Mouse (Mus musculus): ENCODE data around the gene Ccer1.
"Not testable (repeated sequence)": the region's sequence is repeated elsewhere in the genome, so short reads cannot be mapped to it uniquely, and the experiment has no call there.

Gene Ccer1

DNA sequence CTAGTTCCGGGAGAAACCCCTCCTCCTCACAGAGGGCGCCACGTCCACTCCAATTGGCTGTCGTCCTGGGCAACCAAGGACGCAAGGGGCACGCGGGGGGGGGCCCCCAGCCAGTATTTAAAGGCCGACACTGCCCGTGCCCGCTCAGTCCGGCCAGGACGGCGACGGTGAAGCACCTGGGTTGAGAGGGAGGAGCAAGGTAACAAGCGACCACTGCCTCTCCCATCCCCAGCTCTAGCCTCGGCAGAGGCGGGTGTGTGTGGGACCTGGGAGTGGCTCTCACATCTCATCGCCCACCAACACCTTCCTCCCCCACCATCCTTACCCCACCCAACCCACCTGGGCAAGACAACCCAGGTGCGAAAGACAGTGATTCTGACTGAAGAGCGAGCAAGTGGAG is at the start of gene Ccer1:
Gene Ccer1, plus strand, starts transcription at position 147 of the 400 bp plus-strand sequence.
- no peak for DNase-seq (ENCODE audit: extremely low read depth, low read depth)

GRCm38 (mm10) chr10:97643768-97644167 is 49.1 kb upstream of the Ccer1 start, which contains the start of gene Epyc:
Epyc (plus strand) TSS chr10:97644068.
- no peak for DNase-seq (ENCODE audit: extremely low read depth, low read depth)

DNA sequence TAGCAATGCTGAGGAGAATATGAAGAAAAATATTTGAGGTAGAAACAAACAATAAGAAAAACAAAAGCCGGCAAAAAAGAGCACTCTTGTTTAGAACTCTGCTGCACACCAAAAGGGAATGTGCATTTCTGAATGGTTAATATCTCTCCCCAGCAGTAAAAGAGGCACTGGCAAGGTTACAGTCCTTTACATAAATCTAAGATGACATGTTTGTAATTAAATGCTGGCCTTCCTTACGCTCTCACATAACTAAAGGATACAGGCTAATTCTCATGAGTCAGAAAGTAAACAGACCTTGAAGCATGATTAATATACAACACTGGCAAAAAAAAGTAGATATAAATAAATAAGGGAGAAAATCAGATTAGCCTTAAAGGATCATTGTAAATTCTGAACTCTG is 42.5 kb upstream of the Ccer1 start:
- DNase-seq (ENCODE audit: extremely low read depth, low read depth), result no peak

- no peak for DNase-seq (ENCODE audit: extremely low read depth, low read depth)
These were observed 33.4 kb upstream of the Ccer1 start for GRCm38 (mm10) chr10:97659489-97659888.

DNA sequence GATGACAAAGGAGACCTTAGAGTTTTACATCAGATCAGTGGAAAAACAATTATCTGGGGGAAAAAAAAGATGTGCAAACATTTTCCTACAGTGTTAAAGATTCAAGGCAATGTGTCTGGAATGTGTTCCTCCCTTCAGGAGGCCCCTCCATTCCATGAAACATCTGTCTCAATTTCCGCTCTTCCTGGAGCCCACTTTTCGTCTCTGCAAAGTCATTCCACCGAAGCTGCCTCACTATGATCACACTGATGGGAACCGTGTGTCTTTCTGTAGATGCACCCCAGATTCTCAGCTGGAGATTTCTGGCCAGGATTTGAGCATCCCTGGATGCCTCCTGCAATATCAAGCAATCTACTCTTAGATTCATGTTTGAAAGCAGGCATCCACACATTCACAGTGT is 24.2 kb upstream of the Ccer1 start:
- DNase-seq (ENCODE audit: extremely low read depth, low read depth), result no peak

DNA sequence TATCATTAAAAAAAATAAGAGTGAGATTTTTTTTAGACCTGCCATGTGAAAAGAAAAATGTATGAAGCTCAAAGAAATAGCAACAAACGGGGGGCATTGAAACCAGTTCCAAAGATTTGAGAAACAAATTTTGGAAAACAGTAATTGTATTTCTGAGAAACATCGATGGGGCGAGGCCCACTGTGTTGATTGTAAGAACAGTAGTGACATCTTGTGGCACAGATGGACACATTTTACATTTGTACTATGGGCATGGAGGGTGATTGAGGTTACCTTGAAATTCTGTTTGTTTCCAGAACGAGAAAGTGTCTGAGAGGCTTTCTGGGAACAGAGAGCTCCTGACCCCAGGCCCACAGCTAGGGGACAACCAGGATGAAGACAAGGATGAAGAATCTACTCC is 22.7 kb upstream of the Ccer1 start:
- no peak for DNase-seq (ENCODE audit: extremely low read depth, low read depth)

- DNase-seq (ENCODE audit: extremely low read depth, low read depth), result no peak
These were observed 19.6 kb upstream of the Ccer1 start for GRCm38 (mm10) chr10:97673239-97673638.

- no peak for DNase-seq (ENCODE audit: extremely low read depth, low read depth)
These were observed 9.9 kb upstream of the Ccer1 start for GRCm38 (mm10) chr10:97682981-97683380.

DNA sequence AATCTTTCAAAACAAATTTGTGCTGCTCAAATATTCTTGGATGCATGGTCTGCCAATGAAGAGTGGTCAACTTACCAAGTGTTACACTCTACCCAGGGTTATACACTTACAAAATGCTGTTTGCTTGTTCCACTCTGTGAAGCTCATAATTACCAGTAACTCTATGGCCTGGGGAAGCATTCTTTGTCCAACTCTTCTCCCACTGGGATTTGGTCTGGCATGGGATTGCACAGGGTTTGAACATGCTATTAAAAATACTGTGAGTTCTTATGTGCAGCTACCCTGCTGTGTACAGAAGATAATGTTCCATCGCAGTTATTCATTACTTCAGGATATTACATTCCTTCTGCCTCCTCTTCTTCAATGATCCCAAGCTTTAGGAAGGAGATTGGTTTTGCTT is 5.7 kb upstream of the Ccer1 start:
- no peak for DNase-seq (ENCODE audit: extremely low read depth, low read depth)

- DNase-seq (ENCODE audit: extremely low read depth, low read depth), result no peak
These were observed 3.4 kb upstream of the Ccer1 start for GRCm38 (mm10) chr10:97689425-97689824.

- no peak for DNase-seq (ENCODE audit: extremely low read depth, low read depth)
These were observed 708 bp downstream of the Ccer1 start for GRCm38 (mm10) chr10:97693398-97694135.

DNA sequence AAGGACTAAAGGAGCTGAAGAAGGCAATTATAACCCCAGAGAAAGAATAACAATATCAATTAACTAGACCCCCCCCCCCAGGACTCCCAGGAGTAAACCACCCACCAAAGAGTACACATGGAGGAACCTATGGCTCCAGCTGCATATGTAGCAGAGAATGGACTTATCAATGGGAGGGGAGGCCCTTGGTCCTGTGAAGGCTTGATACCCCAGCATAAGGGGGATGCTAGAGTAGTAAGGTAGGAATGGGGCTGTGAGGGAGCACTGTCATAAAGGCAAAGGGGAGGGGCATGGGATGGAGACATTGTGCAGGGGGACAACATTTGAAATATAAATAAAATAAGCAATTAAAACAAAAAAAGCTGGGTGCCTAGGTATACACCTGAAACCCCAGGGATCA is 9.5 kb downstream of the Ccer1 start:
- no peak for DNase-seq (ENCODE audit: extremely low read depth, low read depth)

- peak; percentile 19 for DNase-seq (ENCODE audit: extremely low read depth, low read depth)
These were observed 11.7 kb downstream of the Ccer1 start for GRCm38 (mm10) chr10:97704562-97704961.

DNA sequence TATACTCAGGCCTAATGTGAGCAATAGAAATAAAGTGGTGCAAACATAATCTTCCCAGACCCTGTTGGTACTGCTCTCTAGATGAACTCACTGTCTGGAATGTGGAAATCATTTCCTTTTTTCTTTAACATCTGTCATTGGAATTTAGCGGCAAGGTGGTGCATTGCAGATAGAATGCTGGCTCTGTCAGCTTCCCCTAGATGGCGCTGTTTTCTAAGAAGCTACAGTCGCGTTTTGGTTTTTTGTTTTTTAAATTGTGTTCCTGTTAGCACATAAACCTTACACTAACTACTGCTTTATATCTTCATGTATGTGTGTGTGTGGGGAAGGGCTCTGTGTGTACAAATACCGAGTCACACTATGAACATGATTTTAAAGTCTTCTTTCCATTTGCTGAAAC is 19.8 kb downstream of the Ccer1 start:
- DNase-seq (ENCODE audit: extremely low read depth, low read depth), result peak; percentile 26

DNA sequence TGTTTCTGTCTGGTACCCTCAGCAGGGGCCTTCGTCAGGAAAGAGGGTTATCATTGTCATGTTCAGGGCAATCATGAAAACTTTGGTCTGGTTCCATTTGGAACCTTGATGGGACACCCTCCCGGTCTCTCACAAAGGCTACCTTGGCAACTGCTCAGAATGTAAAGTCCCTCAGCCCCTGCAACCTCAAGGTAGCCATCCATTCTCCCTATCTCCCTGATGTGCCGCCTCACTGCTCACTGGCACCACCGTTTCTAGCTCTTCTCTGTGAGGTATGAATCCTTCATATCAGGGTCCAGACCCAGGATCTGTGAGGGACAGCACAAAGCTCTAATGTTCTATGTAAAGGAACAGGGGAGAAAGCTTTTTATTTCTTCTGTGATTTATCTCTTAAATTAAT is 21.7 kb downstream of the Ccer1 start:
- DNase-seq (ENCODE audit: extremely low read depth, low read depth), result no peak

DNA sequence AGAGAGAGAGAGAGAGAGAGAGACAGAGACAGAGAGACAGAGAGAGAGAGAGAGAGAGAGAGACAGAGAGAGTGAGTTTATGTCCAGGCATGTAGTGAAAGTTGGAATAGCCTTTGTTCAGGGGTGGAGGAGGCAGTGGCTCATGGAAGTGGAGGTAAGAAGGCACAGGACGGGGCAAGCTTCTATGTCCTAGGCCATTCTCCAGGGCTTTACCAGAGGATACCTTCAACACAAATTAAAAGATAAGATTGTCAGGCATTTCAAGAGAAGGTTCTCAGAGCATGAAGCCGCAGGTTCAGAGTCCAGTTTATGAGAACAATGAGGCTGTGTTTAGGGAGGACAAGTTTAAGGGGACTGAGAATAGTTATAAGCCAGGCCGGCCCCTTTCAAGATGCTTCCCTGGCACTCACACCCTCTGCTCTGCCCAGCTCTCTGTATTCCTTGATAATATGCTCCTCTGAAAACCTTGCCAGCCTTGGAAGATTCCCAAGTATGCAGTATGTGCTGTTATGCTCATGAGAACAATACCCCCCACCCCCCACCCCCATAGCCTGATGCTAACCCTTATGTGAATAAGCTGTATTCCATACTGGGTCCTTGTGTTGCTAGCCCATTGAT is 22.5 kb downstream of the Ccer1 start:
- no peak for DNase-seq (ENCODE audit: extremely low read depth, low read depth)

DNA sequence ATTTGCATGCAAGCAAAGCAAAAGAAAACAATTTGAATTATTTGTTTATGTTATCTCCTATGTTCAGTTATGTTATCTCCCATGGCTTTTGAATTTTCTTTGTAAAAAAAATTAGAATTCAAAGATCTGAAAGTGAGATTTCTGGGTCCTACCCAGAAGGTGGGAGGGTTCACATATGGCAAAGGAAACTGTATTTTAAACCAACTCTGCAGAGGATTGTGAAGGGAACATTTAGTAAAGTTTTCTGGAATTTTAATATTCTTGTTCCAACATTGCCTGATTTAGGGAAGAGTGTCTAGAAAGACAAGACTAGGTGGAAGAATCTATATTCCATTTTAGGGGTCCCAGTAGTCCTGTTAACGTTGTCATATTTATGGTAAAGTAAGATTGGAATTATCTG is 24.4 kb downstream of the Ccer1 start:
- no peak for DNase-seq (ENCODE audit: extremely low read depth, low read depth)

DNA sequence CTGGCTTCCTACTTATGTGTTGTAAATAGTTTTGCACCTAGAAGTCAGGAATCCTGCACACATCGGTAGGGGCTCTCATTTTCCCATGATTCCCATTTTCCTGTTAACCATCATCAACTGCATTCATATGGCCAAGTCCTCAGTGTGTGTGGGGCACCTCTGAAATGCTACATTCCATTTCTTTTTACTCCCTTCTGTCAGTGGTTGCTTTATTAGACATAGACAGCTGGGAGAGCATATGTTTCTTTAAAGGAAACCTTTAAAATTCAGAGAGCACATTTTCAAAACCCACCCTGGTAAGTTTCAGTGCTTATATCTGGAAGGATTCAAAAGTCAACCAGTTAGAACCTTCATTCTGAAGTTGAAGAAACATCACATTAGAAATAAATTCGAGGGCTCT is 25.2 kb downstream of the Ccer1 start:
- no peak for DNase-seq (ENCODE audit: extremely low read depth, low read depth)

DNA sequence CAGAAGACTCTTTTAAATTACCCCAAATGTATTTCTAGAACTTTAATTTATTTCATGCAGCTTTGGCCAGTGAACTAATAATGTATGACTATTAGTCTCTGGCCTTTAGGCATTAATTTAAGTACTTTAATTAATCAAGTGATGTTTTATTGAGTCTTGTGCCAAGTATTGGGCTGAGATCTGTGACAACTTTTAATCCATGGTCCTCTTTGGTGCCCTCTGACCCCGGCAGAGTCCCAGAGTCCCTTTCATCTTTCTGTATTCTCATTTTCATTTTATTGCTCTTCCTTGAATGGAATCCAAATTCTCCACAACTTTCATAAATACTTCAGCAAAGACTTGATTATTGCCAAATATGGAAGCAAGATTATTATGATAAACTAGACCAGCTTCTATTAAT is 27.8 kb downstream of the Ccer1 start:
- DNase-seq (ENCODE audit: extremely low read depth, low read depth), result no peak

- no peak for DNase-seq (ENCODE audit: extremely low read depth, low read depth)
These were observed 29.9 kb downstream of the Ccer1 start for GRCm38 (mm10) chr10:97722709-97723108.

- DNase-seq (ENCODE audit: extremely low read depth, low read depth), result no peak
These were observed 33.1 kb downstream of the Ccer1 start for GRCm38 (mm10) chr10:97725929-97726328.

GRCm38 (mm10) chr10:97726655-97727054 is 33.8 kb downstream of the Ccer1 start, which contains the start of gene C030005K15Rik:
C030005K15Rik (minus strand) TSS chr10:97726755.
- DNase-seq (ENCODE audit: extremely low read depth, low read depth), result not testable (repeated sequence)

Data from MEL-GATA-1-ER (cell line).